Mouse (Mus musculus) kidney, postnatal 36 days (tissue): ENCODE measurements around the gene Mettl27.

ENCODE experiments used
- DNase-seq, 2 experiments: peaks; one replicate each; pipeline ENCODE4 v3.0.0; 2021 to 2022; ENCODE audit warnings: mixed read lengths in 2 of 2

Gene Mettl27

GRCm38 (mm10) chr5:134932179-134932902 lies at the start of gene Mettl27:
Mettl27 (plus strand) TSS chr5:134932368.
- DNase-seq: peak; percentile 93 to 94

- DNase-seq: peak; percentile 17 to 31
Observed at GRCm38 (mm10) chr5:134883077-134883476, 49.1 kb upstream of the Mettl27 start.

GRCm38 (mm10) chr5:134887447-134888335 lies 44.5 kb upstream of the Mettl27 start:
- peak; percentile 79 to 85 for DNase-seq

- DNase-seq: no peak
Observed at GRCm38 (mm10) chr5:134888505-134888904, 43.7 kb upstream of the Mettl27 start.

GRCm38 (mm10) chr5:134890601-134891054 lies 41.5 kb upstream of the Mettl27 start:
- DNase-seq: peak in 1 of 2 experiments; percentile 13

GRCm38 (mm10) chr5:134891552-134891951 lies 40.6 kb upstream of the Mettl27 start:
- peak; percentile 36 to 40 for DNase-seq

GRCm38 (mm10) chr5:134892717-134893116 lies 39.5 kb upstream of the Mettl27 start:
- DNase-seq: no peak

GRCm38 (mm10) chr5:134895291-134895690 lies 36.9 kb upstream of the Mettl27 start:
- no peak for DNase-seq

- no peak for DNase-seq
Observed at GRCm38 (mm10) chr5:134896965-134897364, 35.2 kb upstream of the Mettl27 start.

GRCm38 (mm10) chr5:134897596-134897995 lies 34.6 kb upstream of the Mettl27 start:
- DNase-seq: no peak

GRCm38 (mm10) chr5:134901012-134901643 lies 31.0 kb upstream of the Mettl27 start:
- DNase-seq: peak; percentile 41 to 66

- DNase-seq: no peak
Observed at GRCm38 (mm10) chr5:134901644-134902027, 30.5 kb upstream of the Mettl27 start.

- no peak for DNase-seq
Observed at GRCm38 (mm10) chr5:134906633-134907032, 25.5 kb upstream of the Mettl27 start, which contains the start of gene Tmem270. Tmem270 (minus strand) TSS chr5:134906733.

GRCm38 (mm10) chr5:134907135-134907534 lies 25.0 kb upstream of the Mettl27 start:
- DNase-seq: peak; percentile 93 to 98

- no peak for DNase-seq
Observed at GRCm38 (mm10) chr5:134911901-134912300, 20.3 kb upstream of the Mettl27 start.

GRCm38 (mm10) chr5:134913352-134913751 lies 18.8 kb upstream of the Mettl27 start:
- DNase-seq: no peak

- DNase-seq: no peak
Observed at GRCm38 (mm10) chr5:134913753-134914152, 18.4 kb upstream of the Mettl27 start.

- no peak for DNase-seq
Observed at GRCm38 (mm10) chr5:134914510-134914909, 17.7 kb upstream of the Mettl27 start.

- no peak for DNase-seq
Observed at GRCm38 (mm10) chr5:134915311-134915710, 16.9 kb upstream of the Mettl27 start, which contains the start of gene Cldn13. Cldn13 (minus strand) TSS chr5:134915526.

- peak; percentile 66 to 87 for DNase-seq
Observed at GRCm38 (mm10) chr5:134918071-134918832, 13.9 kb upstream of the Mettl27 start.

GRCm38 (mm10) chr5:134919097-134919496 lies 13.1 kb upstream of the Mettl27 start:
- DNase-seq: no peak

GRCm38 (mm10) chr5:134920106-134920687 lies 12.0 kb upstream of the Mettl27 start:
- no peak for DNase-seq
